Comparison of ENCODE assay signal across 34 mouse cellular contexts in genomic region chr11:75727168-75727567, GRCm38 (mm10).
"Had no signal": no experiment of that assay in that cellular context is flagged by ENCODE, and none has a peak within 500 bp of the region (broad histone marks: within the 10 kb centered on the region; RNA-seq: fewer than 3 reads in every experiment).

No protein-coding gene starts in this region.

- H3K4me2 ChIP-seq: heart, embryonic 11.5 days; heart, embryonic 13.5 days; heart, embryonic 15.5 days; hindbrain, embryonic 12.5 days; hindbrain, embryonic 13.5 days; hindbrain, embryonic 14.5 days; hindbrain, embryonic 15.5 days; intestine, embryonic 15.5 days; kidney, embryonic 15.5 days had no signal

- H3K4me3 ChIP-seq: heart, embryonic 13.5 days; heart, embryonic 15.5 days; hindbrain, embryonic 10.5 days; hindbrain, embryonic 12.5 days; hindbrain, embryonic 13.5 days; hindbrain, embryonic 15.5 days; intestine, embryonic 15.5 days; kidney, embryonic 15.5 days; layer of hippocampus, adult 2 months; left cerebral cortex, adult 2 months had no signal

- H3K27ac ChIP-seq: heart, embryonic 13.5 days; heart, embryonic 15.5 days; hindbrain, embryonic 10.5 days; hindbrain, embryonic 12.5 days; hindbrain, embryonic 13.5 days; hindbrain, embryonic 14.5 days; hindbrain, embryonic 15.5 days; hindbrain, postnatal 0 days; intestine, embryonic 15.5 days; kidney, embryonic 15.5 days; kidney, postnatal 0 days; layer of hippocampus, adult 2 months; left cerebral cortex, adult 2 months had no signal

- H3K9ac ChIP-seq: heart, embryonic 13.5 days; heart, embryonic 15.5 days; hindbrain, embryonic 12.5 days; hindbrain, embryonic 13.5 days; hindbrain, embryonic 14.5 days; hindbrain, embryonic 15.5 days; intestine, embryonic 15.5 days; kidney, embryonic 15.5 days had no signal

- H3K27me3 ChIP-seq: heart, embryonic 13.5 days; heart, embryonic 15.5 days; hindbrain, embryonic 12.5 days; hindbrain, embryonic 13.5 days; hindbrain, embryonic 15.5 days; intestine, embryonic 15.5 days; kidney, embryonic 15.5 days had no signal

- DNase-seq: heart, postnatal 10 days; heart, postnatal 14 days; heart, postnatal 36 days; heart, postnatal 4 days; kidney, adult 11 months; kidney, adult 18-20 months; kidney, adult 2 months; kidney, adult 8-10 months; kidney, adult 9 months; kidney, postnatal 10 days; kidney, postnatal 14 days; kidney, postnatal 25 days; kidney, postnatal 36 days; kidney, postnatal 4 days; layer of hippocampus, adult 9-11 months; layer of hippocampus, postnatal 36 days had no signal

- H3K36me3 ChIP-seq: heart, embryonic 13.5 days; heart, embryonic 15.5 days; hindbrain, embryonic 10.5 days; hindbrain, embryonic 12.5 days; hindbrain, embryonic 13.5 days; hindbrain, embryonic 15.5 days; intestine, embryonic 15.5 days; kidney, embryonic 15.5 days had no signal

- ATAC-seq: hindbrain, embryonic 16.5 days; hindbrain, postnatal 0 days; inflammation-experienced regulatory T-cells, adult 6 months; intestine, embryonic 15.5 days; intestine, embryonic 16.5 days; intestine, postnatal 0 days had no signal

- H3K9me3 ChIP-seq: heart, embryonic 13.5 days; heart, embryonic 15.5 days; hindbrain, embryonic 10.5 days; hindbrain, embryonic 12.5 days; hindbrain, embryonic 13.5 days; hindbrain, embryonic 15.5 days; intestine, embryonic 15.5 days; kidney, embryonic 15.5 days had no signal
